Mouse (Mus musculus) neural tube, embryonic 10.5 days (tissue): ENCODE results near the gene Sidt1.
"Not testable (repeated sequence)": the region's sequence is repeated elsewhere in the genome, so short reads cannot be mapped to it uniquely, and the experiment has no call there.

Source experiments
- DNase-seq: peaks from one replicate; pipeline ENCODE4 v3.0.0-alpha.2; 2017; ENCODE audit warnings: low spot score; ENCODE audit errors: extremely low spot score

Sidt1 gene

DNA sequence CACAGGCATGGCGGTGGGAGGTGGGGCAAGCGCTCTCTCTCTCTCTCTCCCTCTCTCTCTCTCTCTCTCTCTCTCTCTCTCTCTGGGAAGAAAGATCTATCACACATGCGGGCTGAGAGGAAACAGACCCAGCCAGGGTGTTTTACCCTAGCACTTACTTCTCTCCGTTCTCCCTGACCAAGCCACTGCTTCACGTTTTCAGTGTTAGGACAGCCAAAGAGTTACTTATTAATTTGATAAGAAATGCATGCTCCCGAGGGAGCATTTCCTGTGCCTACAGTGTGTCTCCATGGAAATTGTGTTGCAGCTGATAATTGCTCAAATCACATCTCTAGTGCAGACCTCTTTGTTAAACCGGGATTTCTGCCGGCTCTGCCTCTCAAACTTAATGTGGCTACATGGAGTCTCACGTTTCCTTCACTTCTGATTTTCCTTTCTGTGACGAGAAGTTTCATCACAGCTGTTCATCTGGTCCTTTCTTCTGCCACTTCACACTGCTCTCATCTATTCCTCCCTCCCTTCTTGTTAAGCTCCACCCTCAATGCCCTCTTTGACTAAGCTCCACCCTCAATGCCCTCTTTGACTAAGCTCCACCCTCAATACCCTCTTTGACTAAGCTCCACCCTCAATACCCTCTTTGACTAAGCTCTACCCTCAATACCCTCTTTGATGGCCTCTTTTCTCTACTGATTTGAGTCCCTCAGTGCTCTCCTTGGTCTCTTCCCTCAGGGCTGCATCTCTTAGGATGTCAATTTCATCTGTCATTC is 30.7 kb downstream of the Sidt1 start:
- no peak for DNase-seq

DNA sequence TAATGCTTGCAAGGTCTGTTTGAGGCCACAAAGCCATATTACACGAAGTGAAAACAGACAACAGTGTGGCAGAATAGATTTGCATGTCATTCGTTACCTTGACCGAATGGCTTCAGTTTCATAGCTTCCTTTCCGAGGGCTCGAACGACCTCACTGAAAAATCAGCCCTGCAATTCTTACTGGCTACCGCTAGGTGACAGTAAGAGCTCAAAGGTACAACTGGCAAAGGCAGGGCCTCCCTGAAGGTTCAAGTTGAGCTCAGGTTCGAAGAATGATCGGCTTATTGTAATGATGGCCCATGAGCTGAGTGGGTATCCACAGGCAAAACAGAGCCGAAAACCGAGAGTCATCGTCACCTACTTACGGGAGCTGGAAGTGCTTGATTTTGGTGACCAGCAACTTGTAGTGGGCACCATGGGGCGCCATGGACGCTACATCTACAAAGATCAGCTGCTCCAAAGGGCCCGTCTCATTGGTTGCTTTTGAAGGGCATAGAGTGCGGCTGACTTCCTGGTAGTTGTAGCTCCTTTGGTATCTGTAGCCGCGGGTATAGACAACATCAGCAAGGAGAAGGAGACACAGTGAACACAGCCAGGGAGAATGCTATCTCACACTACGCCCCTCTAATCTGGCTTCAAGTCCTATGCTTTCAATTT is 33.4 kb downstream of the Sidt1 start:
- DNase-seq: no peak

DNA sequence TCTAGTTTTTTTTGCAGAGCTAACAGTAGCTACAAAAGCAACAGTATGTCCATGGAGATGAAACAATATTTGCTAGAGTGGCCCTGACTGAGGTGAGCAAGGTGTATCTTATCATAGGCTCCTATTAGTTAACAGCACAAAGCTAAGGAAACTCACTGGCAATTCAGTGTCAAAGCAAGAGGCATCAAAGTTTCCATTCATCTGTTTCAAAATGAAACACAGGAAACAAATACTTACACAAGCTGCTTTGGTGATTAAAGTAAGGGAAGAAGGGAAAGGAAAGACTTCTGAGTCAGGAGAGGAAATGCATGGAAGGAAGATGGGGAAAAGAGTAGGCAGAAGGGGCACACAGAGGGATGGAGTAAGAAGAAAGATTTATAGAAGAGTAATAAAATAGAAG is 39.0 kb downstream of the Sidt1 start:
- DNase-seq: no peak

DNA sequence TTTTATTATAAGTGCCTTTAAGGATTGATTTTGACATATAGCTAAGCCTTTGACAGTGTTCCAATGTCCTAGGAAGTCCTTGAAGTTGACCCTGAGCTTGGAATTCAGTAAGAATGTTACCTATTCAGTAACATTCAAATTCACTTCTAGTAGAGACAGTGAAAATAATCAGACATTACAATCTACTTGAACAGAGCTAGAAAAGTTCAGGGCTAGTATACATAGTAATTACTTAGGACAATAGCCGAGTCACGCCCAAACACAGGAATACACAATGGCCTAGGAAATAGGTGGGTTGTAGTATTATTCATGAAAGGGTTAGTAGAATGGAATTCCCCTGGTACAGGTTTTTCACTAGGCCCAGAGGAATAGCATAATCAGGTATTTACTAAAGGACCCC is 40.3 kb downstream of the Sidt1 start:
- DNase-seq: not testable (repeated sequence)

DNA sequence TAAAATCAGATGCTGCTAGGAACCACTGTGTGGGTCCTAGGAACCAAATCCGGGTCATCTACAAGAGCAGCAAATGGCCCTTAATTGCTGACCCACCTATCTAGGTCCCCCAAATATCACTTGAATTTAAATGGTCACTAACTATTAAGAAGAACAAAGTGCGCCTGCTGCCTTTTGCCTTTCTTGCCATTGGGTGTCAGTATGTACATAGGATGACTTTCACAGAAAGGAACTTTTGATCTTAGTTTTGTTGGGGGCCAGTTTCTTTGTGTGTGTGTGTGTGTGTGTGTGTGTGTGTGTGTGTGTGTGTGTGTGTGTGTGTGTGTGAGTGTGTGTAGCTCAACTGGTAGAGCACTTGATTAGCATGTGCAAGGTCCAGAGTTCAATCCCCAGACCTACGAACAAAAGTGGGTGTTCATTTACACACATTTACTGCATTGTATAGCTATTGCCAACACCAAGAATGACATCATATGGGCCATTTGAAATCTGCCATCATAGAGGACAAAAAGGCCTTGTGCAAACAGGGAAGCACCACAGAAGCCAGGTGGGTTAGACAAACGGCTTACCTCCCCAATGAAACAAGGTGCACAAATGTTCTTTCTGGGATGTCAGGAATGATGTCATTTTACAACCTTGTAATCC is 43.9 kb downstream of the Sidt1 start:
- DNase-seq: no peak

DNA sequence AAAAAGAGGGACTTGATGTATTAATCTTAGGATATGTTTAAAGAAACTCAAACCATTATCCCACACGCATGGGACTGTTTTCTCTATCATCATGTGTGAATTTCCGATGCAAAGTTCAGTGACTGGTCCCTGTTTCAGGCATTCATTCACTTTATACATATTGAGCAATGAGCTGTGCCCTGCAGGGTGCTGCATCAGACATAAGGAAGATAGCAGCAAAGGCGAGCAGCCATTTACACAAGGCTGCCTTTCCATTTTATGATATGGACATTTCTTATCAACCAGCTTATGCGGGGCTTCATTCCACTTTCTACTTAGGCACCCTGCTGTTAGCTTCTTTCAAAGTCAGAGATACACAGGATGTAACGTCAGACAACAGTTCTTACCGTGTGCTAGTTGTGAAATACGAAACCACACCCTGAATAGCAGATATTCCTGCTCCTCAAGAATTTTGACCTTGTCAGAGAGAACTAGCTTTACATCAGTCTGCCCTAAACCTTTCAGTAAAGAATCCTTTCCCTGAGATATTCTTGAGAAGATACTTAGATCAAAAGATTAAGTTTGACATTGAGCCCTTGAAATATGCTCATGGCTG is 45.5 kb downstream of the Sidt1 start:
- DNase-seq: no peak

DNA sequence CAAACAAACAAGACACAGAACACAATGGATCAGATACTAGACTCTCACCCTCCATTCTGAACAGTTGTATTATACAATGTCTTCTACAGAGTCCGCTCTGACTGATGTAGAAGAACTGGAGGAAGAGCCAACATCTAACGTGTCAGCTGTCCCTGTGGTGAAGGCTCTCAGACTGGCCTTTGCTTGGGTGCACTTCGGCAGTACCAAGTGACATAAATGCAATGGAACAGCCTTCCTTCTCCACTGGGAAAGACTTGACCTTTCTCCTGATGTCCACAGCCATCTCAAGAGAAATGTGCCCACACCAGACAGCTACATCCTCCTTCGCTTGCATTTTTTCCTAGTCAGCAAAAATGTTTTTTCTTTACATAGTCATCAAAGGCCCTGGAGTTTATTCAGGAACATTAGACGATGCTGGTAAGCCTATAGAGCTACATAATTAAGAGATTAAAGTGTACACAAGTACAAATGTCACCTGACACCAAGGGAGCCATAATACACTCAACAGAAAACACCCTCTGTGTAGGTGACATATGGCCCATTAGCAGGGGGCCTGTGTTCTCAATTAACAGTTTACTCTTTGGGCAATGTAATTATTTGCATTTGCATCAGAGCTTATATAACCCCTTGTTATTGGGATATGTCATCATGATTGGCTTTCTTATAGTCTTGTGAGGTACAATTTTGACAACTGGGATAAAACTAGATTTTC is 50.2 kb downstream of the Sidt1 start:
- no peak for DNase-seq

DNA sequence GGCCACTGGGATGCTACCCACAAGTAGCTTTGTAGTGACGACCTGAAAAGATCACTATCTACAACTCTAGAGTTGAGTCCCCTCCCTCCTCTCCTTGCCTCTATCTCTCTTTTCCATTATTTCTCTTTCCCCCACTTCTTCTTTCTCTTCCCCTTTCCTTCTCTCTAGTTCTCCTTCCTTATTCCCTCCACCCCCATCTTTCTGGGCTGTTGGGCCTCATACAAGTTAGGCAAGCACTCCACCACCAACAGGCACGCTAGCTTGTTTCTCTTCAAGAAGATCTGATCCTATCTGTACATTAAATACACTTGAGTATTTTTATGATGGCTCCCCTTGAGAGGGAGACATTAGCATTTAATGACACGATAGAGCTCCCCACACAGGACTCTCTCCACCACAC is 51.0 kb downstream of the Sidt1 start:
- no peak for DNase-seq

DNA sequence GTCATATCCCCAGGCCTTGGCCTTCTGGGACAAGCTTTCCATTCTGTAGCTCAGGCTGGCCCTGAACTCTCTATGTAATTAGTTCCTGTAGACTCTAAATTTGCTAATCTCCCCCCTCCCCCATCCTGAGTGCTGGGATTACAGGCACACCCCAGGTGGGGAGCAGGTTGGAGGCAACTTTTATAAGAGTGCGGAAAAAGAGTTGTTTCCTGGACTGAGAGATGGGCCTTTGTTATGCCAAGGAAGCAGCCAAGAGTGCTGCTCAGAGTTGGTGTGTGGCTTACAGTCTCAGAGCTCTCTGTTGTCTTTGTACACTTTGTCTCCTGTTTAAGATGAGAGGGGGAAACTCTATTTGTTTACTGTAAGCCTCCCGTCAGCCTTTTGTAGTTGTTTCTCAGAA is 52.2 kb downstream of the Sidt1 start:
- no peak for DNase-seq

DNA sequence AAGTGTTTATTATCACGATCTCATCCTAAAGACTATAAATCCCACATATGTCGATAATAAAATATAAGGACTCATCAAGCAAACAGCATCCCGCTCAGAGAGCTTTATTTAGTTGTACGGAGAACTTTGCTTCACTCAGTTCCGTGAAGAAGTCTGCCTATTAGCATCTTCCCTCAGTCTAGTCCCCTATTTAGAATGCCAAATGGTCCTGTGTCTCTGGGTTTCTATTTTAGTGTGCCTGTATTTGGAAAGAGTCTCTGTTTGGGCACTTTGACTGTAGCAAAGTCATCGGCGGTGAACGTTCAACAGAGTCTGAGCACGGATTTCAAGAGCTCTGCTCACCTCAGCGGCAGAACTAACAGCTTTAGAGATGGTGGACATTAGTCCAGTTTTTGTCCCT is 55.8 kb downstream of the Sidt1 start:
- no peak for DNase-seq

DNA sequence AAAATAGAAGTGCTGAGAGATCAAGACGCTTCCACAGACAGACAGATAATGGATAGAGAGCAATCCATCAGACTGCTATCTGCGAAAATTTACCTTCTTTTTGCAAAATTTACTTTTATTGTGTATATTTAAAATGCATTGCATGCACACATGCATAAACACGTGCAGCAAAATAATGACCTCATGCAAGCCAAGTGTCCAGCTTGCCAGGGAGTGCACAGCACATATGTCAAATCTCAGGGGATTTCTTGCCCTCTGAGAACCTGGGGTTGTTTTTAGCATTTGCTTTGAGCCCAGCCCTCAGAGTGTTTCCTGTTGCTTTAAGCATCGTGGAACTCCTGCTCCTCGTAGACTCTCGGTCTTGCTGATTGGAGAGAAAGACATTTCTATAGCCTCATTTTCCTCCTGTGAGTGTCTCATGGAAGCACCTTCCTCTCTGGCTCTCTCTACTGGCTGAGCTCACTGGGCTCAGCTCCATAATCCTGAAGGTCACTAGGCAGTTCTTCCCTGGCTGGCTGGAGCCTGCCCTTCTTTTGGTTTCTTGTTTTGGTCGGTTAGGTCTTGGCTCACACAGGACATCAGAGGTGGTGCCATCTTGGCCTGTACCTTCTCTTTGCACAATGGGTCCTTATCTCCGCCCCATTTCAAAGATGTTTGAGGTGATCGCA is 61.5 kb downstream of the Sidt1 start:
- no peak for DNase-seq

DNA sequence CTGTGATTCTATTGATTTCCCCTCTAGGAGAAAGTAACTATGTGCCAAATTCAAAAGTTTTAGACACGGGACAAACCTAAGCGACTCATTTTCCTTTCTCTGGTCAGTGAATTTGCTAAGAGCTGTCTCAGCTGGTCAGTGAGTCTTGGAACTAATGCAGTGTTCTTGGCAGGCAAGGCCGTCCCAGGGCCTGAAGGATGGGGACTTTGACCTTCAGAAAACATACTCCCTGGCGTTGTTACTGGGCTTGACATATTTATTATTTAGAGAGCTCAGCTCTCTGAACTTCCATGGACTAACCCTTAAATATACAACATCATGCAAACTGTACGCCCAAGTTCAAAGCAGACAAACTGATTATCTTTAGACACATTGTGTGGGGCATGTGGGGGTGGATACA is 62.4 kb downstream of the Sidt1 start:
- DNase-seq: no peak

DNA sequence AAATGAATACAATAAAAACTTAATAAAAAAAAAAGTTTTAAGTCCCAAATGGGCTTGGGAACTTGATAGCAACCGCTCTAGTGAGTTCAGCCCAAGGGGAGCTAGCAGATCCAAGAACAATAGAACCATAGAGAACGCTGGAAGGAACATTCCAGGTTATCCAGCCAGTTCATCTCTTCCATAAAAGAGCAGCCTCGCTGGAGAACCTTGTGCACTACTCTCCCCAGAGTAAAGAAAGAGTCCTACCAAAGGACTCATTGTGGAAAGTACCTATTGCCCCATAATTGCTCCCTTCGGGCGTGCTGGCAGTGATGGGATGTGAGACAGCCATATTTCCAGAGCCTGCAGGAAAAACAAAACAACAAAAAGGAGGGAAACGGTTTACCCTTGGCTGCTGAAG is 63.4 kb downstream of the Sidt1 start:
- DNase-seq: no peak

DNA sequence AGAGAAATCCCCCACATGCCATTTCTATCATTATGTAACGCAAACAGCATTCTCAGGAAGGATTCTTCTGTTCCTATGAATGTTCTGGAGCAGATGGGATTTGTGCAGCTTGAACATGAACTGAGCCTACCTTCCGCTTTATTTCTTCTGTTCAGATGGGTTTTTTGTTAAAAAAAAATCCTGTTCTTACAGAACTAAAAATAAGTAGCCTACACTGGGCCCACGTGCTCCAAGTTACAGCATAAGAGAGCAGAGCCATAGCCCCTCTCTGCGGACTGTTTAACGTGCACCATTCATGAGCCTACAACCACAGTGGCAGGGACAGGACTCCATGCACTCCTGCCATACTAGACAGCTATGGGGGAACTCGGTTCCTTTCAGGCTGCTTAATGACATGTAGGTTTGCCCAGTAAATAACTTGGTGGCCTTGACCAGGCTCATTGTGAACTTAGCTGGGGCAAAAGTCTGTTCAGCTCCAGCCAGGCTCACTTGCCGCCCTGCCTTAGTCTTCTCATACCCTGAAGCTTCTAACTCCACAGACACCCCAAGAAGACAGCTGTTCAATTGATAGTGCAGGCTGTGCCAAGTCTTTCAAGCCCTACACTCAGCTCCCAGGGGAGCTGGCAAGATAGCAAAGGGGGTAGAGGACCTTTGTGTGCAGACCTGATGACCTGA is 64.3 kb downstream of the Sidt1 start:
- DNase-seq: no peak

DNA sequence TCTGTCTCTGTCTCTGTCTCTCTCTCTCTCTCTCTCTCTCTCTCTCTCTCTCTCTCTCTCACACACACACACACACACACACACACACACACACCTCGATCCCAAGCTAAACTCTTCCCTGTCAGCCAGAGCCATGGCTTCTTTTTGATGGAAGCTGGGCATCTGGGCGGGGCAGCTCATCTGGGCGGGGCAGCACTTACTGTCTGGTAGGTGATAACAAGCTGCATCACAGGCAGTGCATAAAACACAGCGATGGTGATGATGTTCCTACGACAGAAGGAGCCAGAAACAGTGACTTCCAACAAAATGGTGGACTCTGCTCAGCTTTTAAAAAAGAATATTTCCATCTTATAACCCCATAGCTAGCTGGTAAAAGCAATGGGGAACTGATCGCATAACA is 67.4 kb downstream of the Sidt1 start:
- DNase-seq: no peak

DNA sequence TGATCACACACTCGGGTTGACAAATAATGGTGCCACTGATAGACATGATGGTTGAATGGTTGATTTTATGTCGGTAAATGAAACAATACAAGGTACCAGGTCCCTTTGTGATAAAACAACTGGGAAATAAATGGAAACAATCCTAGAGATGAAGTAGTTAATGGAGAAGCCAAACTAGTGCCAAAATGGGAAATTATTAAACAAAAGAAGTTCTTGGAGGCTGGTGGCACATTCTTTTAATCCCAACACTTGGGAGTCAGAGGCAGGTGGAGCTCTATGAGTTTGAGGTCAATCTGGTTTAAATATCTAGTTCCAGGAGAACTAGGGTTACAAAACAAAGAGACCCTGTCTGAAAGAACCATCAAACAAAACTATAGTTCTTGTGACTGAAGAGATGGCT is 68.1 kb downstream of the Sidt1 start:
- DNase-seq: no peak

DNA sequence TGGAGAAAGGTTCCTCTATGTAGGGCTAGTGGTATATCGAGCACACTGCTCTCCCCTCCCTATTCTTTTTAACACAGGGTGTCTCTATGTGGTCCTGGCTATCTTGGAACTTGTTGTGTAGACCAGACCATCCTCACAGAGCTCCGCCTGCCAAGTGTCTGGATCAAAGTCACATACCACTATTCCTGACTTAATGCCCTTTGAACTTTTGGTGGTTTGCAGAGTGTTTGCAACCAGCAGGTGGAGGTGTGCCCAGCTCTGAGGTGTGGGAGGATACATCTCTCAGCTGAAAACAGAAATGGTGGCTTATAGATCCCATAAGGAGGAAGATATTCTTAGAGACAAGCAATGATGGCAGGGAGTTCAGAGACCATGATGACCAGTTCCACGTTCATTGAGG is 75.5 kb downstream of the Sidt1 start:
- DNase-seq: no peak

DNA sequence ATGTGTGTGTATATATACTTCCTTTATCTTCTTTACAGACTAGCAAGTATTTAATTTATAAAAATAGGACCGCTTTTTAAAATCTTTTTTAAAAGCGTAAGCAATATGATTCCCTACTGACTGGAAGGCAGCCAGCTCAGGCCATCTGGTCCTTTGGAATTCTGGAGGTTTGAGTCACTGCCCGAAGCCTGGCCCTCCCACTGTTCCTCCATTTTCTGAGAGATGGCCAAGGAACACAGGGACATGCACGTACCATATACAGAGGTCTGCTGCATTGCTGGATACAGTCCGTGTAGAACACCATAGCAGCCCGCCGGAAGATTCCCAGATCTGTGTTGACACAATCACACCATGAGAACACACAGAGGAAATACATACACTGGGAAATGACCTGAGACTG is 78.3 kb downstream of the Sidt1 start:
- DNase-seq: no peak

DNA sequence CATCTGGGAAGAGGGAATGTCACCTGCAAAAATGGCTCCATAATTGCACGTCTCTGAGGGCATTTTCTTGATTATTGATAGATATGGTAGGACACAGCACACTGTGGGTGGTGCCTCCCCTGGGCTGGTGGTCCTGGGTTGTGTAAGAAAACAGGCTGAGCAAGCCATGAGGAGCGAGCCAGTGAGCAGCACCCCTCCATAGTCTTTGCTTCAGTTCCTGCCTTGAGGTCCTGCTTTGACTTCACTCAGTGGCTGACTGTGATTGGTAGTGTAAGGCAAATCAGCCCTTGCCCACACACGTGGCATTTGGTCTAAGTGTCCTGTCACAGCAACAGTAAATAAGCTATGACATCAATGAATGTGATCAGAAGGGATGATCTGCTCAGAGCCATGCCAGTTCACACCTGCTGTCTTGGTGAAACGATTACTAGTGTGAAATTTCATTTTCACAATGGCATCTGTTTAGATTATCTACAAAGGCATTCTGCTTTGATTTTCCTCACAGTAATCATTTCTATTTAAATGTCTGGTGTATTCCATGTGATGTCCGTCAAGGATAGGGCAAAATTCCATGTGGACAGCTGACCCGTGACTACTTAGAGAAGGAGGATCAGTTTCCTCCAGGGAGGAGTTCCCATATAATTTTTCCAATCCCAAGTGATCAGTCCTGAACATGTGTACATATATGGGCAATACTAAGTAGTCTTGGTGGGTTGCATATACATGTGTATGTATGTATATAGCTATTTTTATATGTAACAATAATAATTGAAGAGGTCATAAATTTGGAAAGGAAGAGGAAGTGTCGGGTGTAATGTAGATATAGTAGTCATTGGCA is 79.0 kb downstream of the Sidt1 start:
- DNase-seq: no peak

DNA sequence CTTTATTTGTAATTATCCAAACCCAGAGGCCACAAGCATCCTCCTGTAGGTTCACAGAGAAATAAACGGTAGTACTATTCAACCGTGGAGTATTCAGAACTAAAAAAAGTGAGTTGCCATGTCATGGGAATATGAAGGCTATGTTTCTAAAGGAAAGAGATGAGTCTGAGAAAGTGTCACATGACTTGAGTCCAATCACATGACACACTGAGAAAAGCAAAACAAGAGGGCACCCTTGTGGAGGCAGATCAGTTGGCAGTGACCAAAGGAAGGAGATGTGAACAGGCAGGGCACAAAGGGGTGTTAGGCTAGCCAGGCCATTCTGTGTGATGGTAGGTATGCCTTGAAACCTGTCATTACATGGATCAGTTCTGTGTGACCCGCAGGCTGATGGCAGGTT is 80.3 kb downstream of the Sidt1 start:
- DNase-seq: no peak
